Mouse (Mus musculus): ENCODE measurements around the gene Itpkb. TPM values are rescaled to one million over a fixed set of nuclear protein-coding genes. Genes with fewer than 3 reads are reported as not detected.

The Itpkb gene
- polyA plus RNA-seq, 1 experiment = 14.9 TPM

DNA sequence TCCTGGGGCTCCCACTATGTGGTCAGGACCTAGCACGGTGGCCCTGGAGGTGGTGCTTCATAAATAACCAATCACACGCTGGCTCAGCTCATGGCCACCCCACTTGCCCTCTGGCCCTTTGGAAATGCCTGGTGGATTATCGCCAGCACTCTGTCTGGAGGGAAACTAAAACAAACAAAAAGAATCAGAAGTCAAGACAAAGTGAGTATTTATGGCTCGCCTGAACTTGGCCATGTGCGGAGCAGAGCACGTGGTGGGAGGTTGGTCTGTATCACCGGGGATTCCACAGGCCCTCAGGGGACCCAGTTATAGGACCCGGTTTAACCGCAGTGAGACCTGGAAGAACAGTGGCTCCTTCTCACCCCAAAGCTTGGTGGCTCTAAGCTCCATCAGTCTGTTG, 78.5 kb downstream of the Itpkb start:
- DNase-seq = peak; percentile 92
- Histone ChIP-seq H3K36me3 (ENCODE audit: control insufficient read depth, insufficient read depth, low read length) (no peaks in the 10 kb centered on the region), H3K27ac (ENCODE audit: insufficient read depth, low read depth, low read length) (peak overlapping the region; percentile 58), H3K4me1 (ENCODE audit: control insufficient read depth, insufficient read depth, low read length) (peaks cover 27% of the 10 kb centered on the region), H3K4me3 (ENCODE audit: insufficient read depth, low read depth, low read length) (no peak overlapping the region), H3K27me3 (replicated peaks; ENCODE audit: control insufficient read depth, insufficient read depth, low read length) (no peaks in the 10 kb centered on the region)
- 22% methylated on average over 9 of the region's 9 CpGs for WGBS
- no peak for TF ChIP-seq POLR2A (IDR thresholded peaks at IDR 0.05; ENCODE audit: low read depth, low read length)
- no peak for TF ChIP-seq CTCF (conservative IDR thresholded peaks at IDR 0.05; ENCODE audit: insufficient read depth, insufficient read length, low read depth, low read length)

DNA sequence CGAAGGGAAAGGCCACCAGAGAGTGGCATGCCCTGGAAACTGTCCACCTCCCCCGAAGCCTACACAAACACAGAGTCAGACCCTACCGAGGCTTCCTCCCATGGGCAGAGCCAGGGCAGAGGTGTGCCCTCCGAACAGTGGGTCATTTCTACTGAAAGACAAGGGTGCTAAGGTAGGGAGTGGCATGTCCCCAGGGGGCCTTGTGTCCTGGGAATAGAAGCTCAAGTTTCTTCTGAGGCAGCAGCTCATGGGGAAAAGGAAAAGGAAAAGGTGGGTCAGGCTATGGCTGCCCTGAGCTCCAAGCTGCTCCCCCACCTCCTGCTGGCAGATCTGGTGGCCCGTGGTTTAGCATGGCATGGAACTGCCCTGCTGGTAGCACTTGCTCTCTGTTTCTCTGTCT, 79.5 kb downstream of the Itpkb start:
- Histone ChIP-seq H3K36me3 (ENCODE audit: control insufficient read depth, insufficient read depth, low read length) (no peaks in the 10 kb centered on the region; the same call in 1 of the 2 replicates), H3K4me1 (ENCODE audit: control insufficient read depth, insufficient read depth, low read length) (peaks cover 18% of the 10 kb centered on the region), H3K27ac (ENCODE audit: insufficient read depth, low read depth, low read length) (0 out of 2 replicates have a peak overlapping the region, but pooled peaks have one; percentile 58), H3K27me3 (replicated peaks; ENCODE audit: control insufficient read depth, insufficient read depth, low read length) (no peaks in the 10 kb centered on the region), H3K4me3 (ENCODE audit: insufficient read depth, low read depth, low read length) (no peak overlapping the region)
- 55% methylated on average over 5 of the region's 5 CpGs for WGBS
- TF ChIP-seq CTCF (conservative IDR thresholded peaks at IDR 0.05; ENCODE audit: insufficient read depth, insufficient read length, low read depth, low read length) = no peak
- no peak for TF ChIP-seq POLR2A (IDR thresholded peaks at IDR 0.05; ENCODE audit: low read depth, low read length)
- no peak for DNase-seq

DNA sequence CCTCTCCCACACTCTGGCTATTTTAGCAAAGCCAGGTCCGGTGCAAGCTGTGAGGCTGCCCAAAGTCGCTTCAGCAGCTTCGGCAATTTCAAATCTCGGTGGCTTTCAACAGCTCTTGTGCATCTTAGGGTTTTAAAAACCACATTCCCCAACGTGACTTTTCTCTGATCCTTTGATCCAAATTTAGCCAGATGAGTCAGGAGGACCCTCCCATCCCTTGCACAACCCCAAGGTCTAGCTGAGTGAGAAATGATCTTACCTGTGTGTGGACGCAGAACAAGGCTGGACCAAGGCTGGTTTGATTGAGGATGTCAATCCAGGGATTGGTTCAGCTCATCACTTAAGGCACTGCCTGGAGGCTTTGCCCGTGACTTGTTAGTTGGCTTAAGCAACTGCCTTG, 80.0 kb downstream of the Itpkb start:
- no peak for DNase-seq
- no peak overlapping the region for H3K4me3 ChIP-seq (ENCODE audit: insufficient read depth, low read depth, low read length)
- no peaks in the 10 kb centered on the region; the same call in 1 of the 2 replicates for H3K36me3 ChIP-seq (ENCODE audit: control insufficient read depth, insufficient read depth, low read length)
- peaks cover 16% of the 10 kb centered on the region for H3K4me1 ChIP-seq (ENCODE audit: control insufficient read depth, insufficient read depth, low read length)
- 74% methylated on average over 7 of the region's 7 CpGs for WGBS
- 0 out of 2 replicates have a peak overlapping the region, but pooled peaks have one; percentile 13 for H3K27ac ChIP-seq (ENCODE audit: insufficient read depth, low read depth, low read length)
- H3K27me3 ChIP-seq (replicated peaks; ENCODE audit: control insufficient read depth, insufficient read depth, low read length) = no peaks in the 10 kb centered on the region
- TF ChIP-seq POLR2A (IDR thresholded peaks at IDR 0.05; ENCODE audit: low read depth, low read length) (no peak), CTCF (conservative IDR thresholded peaks at IDR 0.05; ENCODE audit: insufficient read depth, insufficient read length, low read depth, low read length) (no peak)

DNA sequence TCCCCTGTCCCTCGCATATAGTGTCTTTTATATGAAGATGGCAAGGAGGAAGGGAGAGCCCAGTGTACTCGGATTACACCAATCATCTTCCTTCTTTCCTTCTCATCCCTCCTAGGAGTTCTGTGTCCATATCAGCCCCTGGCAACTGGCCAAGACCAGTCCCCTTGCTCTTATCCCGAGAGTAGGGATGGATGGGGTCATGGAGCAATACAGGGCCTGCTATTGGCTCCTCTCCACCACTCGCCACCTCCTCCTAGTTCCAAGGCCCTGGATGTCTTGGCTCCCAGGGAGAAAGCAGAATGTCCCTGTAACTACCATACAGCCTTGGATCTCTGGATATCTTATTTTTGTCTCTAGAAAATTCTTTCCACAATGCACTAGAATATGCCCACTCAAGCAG, 84.8 kb downstream of the Itpkb start:
- WGBS = 67% methylated on average over 4 of the region's 4 CpGs
- no peak for TF ChIP-seq CTCF (conservative IDR thresholded peaks at IDR 0.05; ENCODE audit: insufficient read depth, insufficient read length, low read depth, low read length)
- no peak for TF ChIP-seq POLR2A (IDR thresholded peaks at IDR 0.05; ENCODE audit: low read depth, low read length)
- no peak for DNase-seq
- Histone ChIP-seq H3K4me3 (ENCODE audit: insufficient read depth, low read depth, low read length) (no peak overlapping the region), H3K27ac (ENCODE audit: insufficient read depth, low read depth, low read length) (no peak overlapping the region), H3K27me3 (replicated peaks; ENCODE audit: control insufficient read depth, insufficient read depth, low read length) (no peaks in the 10 kb centered on the region), H3K4me1 (ENCODE audit: control insufficient read depth, insufficient read depth, low read length) (no peaks in the 10 kb centered on the region), H3K36me3 (ENCODE audit: control insufficient read depth, insufficient read depth, low read length) (no peaks in the 10 kb centered on the region; the same call in 1 of the 2 replicates)

DNA sequence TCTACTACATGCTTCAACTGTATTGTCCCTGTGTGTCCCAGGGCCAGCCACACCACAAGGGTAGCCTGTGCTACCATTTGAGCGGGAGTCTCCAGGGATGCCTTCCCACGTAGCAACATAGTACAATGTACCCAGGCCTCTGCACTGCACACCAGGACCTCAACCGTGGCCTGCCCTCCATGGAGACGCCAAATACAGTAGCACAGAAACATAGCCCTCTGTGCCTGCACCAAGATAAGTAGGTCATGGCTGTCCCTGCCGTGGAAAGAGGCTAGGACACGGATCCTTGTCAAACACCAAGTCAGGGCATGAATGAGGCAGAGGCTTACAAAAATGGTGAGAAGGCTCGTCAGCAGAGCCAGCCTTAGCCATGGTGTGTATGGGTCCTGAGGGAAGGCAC, 85.6 kb downstream of the Itpkb start:
- Histone ChIP-seq H3K4me1 (ENCODE audit: control insufficient read depth, insufficient read depth, low read length) (no peaks in the 10 kb centered on the region), H3K27me3 (replicated peaks; ENCODE audit: control insufficient read depth, insufficient read depth, low read length) (no peaks in the 10 kb centered on the region), H3K36me3 (ENCODE audit: control insufficient read depth, insufficient read depth, low read length) (no peaks in the 10 kb centered on the region; the same call in 1 of the 2 replicates), H3K4me3 (ENCODE audit: insufficient read depth, low read depth, low read length) (no peak overlapping the region), H3K27ac (ENCODE audit: insufficient read depth, low read depth, low read length) (no peak overlapping the region)
- whole genome bisulfite sequencing = 94% methylated on average over 7 of the region's 7 CpGs
- DNase-seq = no peak
- no peak for TF ChIP-seq POLR2A (IDR thresholded peaks at IDR 0.05; ENCODE audit: low read depth, low read length)
- no peak for TF ChIP-seq CTCF (conservative IDR thresholded peaks at IDR 0.05; ENCODE audit: insufficient read depth, insufficient read length, low read depth, low read length)

DNA sequence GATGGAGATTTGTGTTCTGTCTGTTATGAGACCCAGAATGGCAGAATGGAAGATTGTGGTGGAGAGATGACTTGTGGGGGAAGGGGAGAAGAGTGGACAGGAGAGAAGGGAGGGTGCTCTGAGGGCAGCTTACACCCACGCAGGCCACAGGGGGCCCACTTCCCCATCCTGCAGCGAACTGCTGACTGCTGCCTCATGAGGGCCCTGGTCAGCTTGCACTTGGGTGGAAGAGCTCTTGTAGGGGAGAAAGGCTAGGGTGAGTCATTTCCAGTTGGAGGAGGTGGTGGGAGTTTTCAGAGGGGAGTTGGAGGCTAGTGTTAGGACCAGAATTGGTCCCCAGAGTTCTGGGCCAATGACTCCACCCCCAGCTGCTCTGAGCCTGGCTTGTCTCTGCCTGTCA, 86.8 kb downstream of the Itpkb start:
- Histone ChIP-seq H3K4me1 (ENCODE audit: control insufficient read depth, insufficient read depth, low read length) (no peaks in the 10 kb centered on the region), H3K36me3 (ENCODE audit: control insufficient read depth, insufficient read depth, low read length) (no peaks in the 10 kb centered on the region; the same call in 1 of the 2 replicates), H3K27me3 (replicated peaks; ENCODE audit: control insufficient read depth, insufficient read depth, low read length) (no peaks in the 10 kb centered on the region), H3K4me3 (ENCODE audit: insufficient read depth, low read depth, low read length) (no peak overlapping the region), H3K27ac (ENCODE audit: insufficient read depth, low read depth, low read length) (no peak overlapping the region)
- no peak for DNase-seq
- no peak for TF ChIP-seq CTCF (conservative IDR thresholded peaks at IDR 0.05; ENCODE audit: insufficient read depth, insufficient read length, low read depth, low read length)
- no peak for TF ChIP-seq POLR2A (IDR thresholded peaks at IDR 0.05; ENCODE audit: low read depth, low read length)
- WGBS = 43% methylated on average over 2 of the region's 2 CpGs

DNA sequence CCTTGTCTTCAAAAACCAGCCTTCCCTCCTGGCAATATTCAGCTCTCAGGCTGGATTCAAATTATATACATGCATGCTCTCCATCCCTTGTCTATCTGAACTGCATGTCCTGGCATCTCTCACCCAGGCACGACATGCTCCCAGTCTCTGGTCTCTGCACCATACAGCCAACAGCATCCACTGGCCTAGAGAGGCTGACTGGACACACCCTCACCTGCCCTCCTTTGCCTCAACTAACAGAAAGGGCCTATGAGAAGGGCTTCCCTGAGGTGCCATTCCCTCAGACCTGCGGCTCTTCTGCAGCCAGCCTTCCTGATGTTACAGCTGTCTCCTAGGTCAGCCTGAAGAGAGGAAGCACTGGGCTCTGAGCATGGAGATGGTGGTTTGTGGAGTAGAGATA, 88.8 kb downstream of the Itpkb start:
- Histone ChIP-seq H3K27ac (ENCODE audit: insufficient read depth, low read depth, low read length) (no peak overlapping the region), H3K36me3 (ENCODE audit: control insufficient read depth, insufficient read depth, low read length) (no peaks in the 10 kb centered on the region; the same call in 1 of the 2 replicates), H3K27me3 (replicated peaks; ENCODE audit: control insufficient read depth, insufficient read depth, low read length) (no peaks in the 10 kb centered on the region), H3K4me1 (ENCODE audit: control insufficient read depth, insufficient read depth, low read length) (no peaks in the 10 kb centered on the region), H3K4me3 (ENCODE audit: insufficient read depth, low read depth, low read length) (no peak overlapping the region)
- WGBS = 96% methylated on average over 2 of the region's 2 CpGs
- TF ChIP-seq POLR2A (IDR thresholded peaks at IDR 0.05; ENCODE audit: low read depth, low read length) (no peak), CTCF (conservative IDR thresholded peaks at IDR 0.05; ENCODE audit: insufficient read depth, insufficient read length, low read depth, low read length) (no peak)
- DNase-seq = no peak
